Mouse (Mus musculus): ENCODE measurements around the gene Plagl1.
A peak's percentile ranks its signal among the peaks of the same experiment; 100 is the strongest.

The Plagl1 gene

GRCm38 (mm10) chr10:13135276-13135675 lies 75.0 kb downstream of the Plagl1 start:
- DNase-seq (ENCODE audit: low spot score): no peak

GRCm38 (mm10) chr10:13135751-13136150 lies 75.4 kb downstream of the Plagl1 start:
- DNase-seq (ENCODE audit: low spot score): no peak

GRCm38 (mm10) chr10:13137906-13138305 lies 77.6 kb downstream of the Plagl1 start:
- no peak for DNase-seq (ENCODE audit: low spot score)

- DNase-seq (ENCODE audit: low spot score): no peak
Observed at GRCm38 (mm10) chr10:13140434-13140833, 80.1 kb downstream of the Plagl1 start.

GRCm38 (mm10) chr10:13150435-13150834 lies 90.1 kb downstream of the Plagl1 start:
- DNase-seq (ENCODE audit: low spot score): no peak

- DNase-seq (ENCODE audit: low spot score): no peak
Observed at GRCm38 (mm10) chr10:13151353-13151752, 91.0 kb downstream of the Plagl1 start.

- no peak for DNase-seq (ENCODE audit: low spot score)
Observed at GRCm38 (mm10) chr10:13152811-13153364, 92.6 kb downstream of the Plagl1 start.

GRCm38 (mm10) chr10:13155377-13155776 lies 95.1 kb downstream of the Plagl1 start:
- DNase-seq (ENCODE audit: low spot score): no peak

GRCm38 (mm10) chr10:13160913-13161312 lies 100.6 kb downstream of the Plagl1 start:
- DNase-seq (ENCODE audit: low spot score): no peak

GRCm38 (mm10) chr10:13162031-13162430 lies 101.7 kb downstream of the Plagl1 start:
- no peak for DNase-seq (ENCODE audit: low spot score)

- no peak for DNase-seq (ENCODE audit: low spot score)
Observed at GRCm38 (mm10) chr10:13168461-13168860, 108.2 kb downstream of the Plagl1 start.

- DNase-seq (ENCODE audit: low spot score): peak; percentile 52
Observed at GRCm38 (mm10) chr10:13170739-13171448, 110.6 kb downstream of the Plagl1 start.

GRCm38 (mm10) chr10:13171461-13171860 lies 111.2 kb downstream of the Plagl1 start:
- DNase-seq (ENCODE audit: low spot score): no peak

- DNase-seq (ENCODE audit: low spot score): peak; percentile 28
Observed at GRCm38 (mm10) chr10:13172798-13173221, 112.5 kb downstream of the Plagl1 start.

GRCm38 (mm10) chr10:13175866-13176265 lies 115.6 kb downstream of the Plagl1 start:
- DNase-seq (ENCODE audit: low spot score): no peak

GRCm38 (mm10) chr10:13177973-13178624 lies 117.8 kb downstream of the Plagl1 start, which contains the start of gene Zc2hc1b:
Gene Zc2hc1b, minus strand, starts transcription at chr10:13178023.
- no peak for DNase-seq (ENCODE audit: low spot score)

- DNase-seq (ENCODE audit: low spot score): no peak
Observed at GRCm38 (mm10) chr10:13180211-13180610, 119.9 kb downstream of the Plagl1 start.

Data from embryo, embryonic 10 days (tissue).